Mouse (Mus musculus): Measurements from ENCODE around the gene Igsf21. TPM values are rescaled to one million over a fixed set of nuclear protein-coding genes. Genes with fewer than 3 reads are reported as not detected.

Igsf21 gene
- total RNA-seq, 2 experiments from 2014 or later: 55.4 to 72.1 TPM

DNA sequence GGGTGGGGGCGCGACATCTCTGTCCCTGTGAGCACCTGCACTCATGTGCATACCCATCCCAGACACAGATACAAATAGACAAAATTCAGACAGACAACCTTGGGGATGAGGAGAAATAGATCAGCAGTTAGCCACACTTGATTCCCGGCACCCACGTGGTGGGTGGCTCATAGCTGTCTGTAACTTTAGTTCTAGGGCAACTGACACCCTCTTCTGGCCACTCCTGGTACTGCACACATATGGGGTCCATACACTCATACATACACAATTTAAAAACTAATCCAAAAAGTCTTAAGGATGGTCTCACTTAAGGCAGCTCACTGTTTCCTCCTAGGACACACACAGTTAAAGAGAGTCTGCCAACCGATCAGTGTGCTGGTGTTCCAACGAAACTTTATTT, 178.1 kb downstream of the Igsf21 start:
- no peak for DNase-seq (ENCODE audit: low spot score in 2 of 2)

- no peak for DNase-seq (ENCODE audit: low spot score in 2 of 2)
Observed at GRCm38 (mm10) chr4:140066011-140066410, 180.6 kb downstream of the Igsf21 start.

DNA sequence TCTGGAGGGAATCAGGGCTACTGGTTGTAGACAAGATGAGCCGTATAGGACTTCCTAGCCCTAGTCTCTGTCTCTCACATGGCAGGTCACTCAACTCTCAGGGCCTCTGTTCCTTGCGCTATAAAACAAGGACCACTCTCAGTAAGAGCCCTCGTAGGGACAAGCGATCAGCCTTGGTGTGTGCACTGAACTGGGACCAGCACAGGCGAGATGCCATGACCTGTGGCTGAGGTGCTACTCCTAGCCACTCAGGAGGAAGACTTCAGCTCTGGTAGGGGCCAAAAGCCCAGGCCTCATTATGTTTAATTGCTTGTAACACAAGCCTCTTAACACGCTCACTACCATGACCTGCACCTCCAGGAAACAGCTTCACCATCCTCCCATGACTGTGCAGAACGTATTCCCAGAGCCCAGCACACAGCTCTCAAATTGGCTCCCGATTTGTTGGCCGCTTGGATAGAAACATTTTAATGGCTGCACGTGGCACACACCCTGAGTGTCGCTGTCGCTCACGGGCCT, 183.4 kb downstream of the Igsf21 start:
- DNase-seq (ENCODE audit: low spot score in 2 of 2): no peak

GRCm38 (mm10) chr4:140060251-140060650, 186.3 kb downstream of the Igsf21 start:
- no peak for DNase-seq (ENCODE audit: low spot score in 2 of 2)

DNA sequence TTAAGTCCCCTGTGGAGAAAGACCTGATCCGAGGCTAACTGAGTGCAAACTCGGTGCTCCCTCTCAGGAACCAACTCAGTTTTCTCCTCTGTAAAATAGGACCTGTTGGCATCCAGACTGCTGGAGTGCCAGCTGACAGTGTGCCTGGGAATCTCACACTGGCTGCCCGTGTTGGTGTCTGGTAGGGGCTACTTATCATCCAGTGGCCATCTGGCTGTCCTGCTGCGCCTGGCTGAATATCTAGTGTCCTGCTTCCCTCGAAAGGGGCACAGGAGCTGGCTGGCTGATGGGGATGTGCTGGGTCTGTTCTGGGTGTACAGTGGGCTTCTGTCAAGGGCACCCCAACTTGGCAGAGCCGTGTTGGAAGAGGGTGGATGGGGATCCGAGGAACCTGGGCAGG, 193.5 kb downstream of the Igsf21 start:
- no peak for DNase-seq (ENCODE audit: low spot score in 2 of 2)

- DNase-seq (ENCODE audit: low spot score in 2 of 2): no peak
Observed at GRCm38 (mm10) chr4:140052575-140052974, 194.0 kb downstream of the Igsf21 start.

- DNase-seq (ENCODE audit: low spot score in 2 of 2): no peak
Observed at GRCm38 (mm10) chr4:140047807-140048362, 198.7 kb downstream of the Igsf21 start.

DNA sequence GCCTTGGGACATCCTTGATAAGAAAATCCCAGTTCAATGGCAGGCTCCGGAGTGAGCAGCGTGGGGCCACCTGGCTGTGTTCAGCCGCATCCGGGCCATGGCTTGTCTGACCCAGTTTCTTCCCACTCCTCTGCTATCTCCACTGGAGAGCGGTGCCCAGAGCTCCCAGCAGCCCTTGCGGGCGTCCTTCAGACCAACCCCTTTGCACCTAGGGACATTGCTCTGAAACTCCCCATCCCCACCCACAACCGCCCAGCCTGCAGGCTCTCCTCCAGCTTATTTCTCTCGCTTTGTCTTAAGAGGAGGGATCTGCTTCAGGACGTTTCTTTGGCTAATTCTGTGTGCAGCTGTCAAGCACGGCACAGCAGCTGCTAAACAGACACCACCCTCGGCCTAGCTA, 202.6 kb downstream of the Igsf21 start:
- DNase-seq (ENCODE audit: low spot score in 2 of 2): no peak

DNA sequence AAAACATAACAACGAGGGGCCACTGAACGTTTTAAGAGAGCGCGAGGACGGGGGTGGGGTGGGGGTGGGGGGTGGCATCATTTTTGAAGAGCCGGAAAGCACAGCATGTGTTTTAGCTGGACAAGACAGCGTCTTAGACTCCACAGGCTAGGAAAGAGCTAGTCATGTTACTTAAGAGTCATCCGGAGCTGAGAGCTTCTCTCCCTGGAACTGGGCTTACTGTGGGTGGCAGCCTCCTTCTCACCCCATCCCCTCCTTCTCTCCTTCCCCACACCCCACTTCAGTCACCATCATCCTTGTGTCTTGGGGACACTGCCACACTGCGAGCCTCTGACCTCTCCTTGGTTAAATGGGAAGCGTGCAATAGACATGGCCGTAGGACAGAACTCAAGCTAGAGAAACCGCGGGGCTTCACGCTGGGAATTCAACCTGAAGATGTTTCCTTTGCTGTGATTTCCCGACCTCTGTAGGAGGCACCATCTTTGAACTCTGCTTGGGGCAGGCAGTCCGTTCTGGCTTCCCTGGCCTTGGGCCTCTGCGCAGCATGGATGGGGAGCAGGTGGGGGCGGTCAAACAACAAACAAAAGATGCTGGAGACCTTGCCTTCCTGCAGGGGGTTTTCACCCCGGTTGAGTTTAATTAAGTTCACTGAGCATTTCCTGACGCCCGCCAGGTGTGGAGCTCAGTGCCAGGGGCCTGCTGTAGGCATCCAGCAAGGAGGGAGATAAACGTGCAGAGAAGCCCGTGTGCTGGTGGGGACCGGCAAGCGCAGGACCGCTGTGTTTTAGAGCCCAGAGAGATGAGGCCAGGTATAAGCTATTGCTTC, 207.8 kb downstream of the Igsf21 start:
- no peak for DNase-seq (ENCODE audit: low spot score in 2 of 2)

GRCm38 (mm10) chr4:140037784-140038387, 208.7 kb downstream of the Igsf21 start:
- DNase-seq (ENCODE audit: low spot score in 2 of 2): peak; percentile 45 to 60

- DNase-seq (ENCODE audit: low spot score in 2 of 2): no peak
Observed at GRCm38 (mm10) chr4:140035232-140035631, 211.4 kb downstream of the Igsf21 start.

DNA sequence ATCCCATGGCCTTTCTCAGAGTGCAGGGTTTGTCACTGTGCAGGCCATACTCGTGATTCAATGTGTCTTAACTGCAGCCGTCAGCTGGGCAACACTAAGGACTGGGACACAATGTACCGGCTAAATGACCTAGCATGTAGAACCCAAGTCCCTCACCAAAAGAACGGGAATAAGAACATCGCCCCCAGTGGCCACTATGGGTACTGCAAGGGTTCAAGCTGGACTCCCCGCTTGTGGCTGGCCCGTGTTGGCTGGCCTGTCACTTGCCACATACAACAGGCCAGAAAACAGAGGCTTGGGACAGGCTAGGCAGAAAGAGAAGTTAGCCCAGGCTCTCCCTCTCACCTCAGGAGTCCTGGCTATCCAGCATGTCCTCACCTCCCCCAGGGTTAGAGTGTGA, 213.2 kb downstream of the Igsf21 start:
- DNase-seq (ENCODE audit: low spot score in 2 of 2): peak in 1 of 2 experiments; percentile 71

DNA sequence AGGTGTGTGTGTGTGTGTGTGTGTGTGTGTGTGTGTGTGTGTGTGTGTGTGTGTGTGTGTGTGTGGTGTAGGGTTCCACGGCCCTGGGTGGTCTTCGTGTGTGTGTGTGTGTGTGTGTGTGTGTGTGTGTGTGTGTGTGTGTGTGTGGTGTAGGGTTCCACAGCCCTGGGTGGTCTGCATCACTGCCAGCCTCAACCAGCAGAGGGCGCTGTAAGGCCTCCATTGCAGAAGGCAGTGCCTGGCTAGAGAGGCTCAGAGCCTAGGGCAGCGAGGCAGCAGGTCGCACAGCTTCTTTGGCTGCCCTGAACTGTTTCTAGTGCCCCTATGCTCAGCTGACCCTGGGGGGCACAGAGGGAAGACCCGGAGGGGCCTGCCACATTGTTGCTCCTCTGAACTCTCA, 216.2 kb downstream of the Igsf21 start:
- DNase-seq (ENCODE audit: low spot score in 2 of 2): peak; percentile 53 to 68

- DNase-seq (ENCODE audit: low spot score in 2 of 2): no peak
Observed at GRCm38 (mm10) chr4:140030040-140030386, 216.6 kb downstream of the Igsf21 start.

DNA sequence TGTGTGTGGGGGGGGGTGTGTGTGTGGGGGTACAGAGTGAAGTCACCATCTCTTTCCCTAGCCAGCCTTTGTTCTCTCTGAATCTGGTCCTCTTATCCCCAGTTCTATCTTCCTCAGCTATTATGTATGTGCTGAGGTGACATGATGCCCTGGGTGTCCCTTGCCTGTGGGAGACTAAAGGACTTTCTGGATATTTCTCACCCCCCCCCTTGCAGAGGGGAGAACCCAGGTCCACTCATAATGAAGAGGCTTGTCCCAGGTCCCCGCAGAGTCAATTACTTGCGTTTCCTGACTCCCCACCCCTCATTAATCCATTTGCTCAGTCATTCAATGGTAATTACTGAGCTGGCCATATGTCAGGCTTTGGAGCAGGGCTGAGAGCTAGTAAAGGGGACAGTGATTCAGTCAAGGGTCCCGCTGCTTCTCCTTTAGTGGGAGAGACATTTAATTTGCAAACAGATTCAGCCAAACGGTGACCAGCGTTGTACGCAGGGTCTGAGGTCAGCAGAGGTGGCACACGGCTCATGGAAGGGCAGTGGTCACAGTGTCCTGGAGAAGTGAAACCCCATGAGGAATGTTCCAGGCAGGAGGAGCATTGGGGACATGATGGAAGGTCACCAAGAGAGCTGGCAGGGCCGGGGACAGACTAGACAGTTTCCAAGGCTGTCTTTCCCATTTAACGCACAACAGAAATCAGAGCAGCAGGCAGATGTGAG, 217.1 kb downstream of the Igsf21 start:
- no peak for DNase-seq (ENCODE audit: low spot score in 2 of 2)

DNA sequence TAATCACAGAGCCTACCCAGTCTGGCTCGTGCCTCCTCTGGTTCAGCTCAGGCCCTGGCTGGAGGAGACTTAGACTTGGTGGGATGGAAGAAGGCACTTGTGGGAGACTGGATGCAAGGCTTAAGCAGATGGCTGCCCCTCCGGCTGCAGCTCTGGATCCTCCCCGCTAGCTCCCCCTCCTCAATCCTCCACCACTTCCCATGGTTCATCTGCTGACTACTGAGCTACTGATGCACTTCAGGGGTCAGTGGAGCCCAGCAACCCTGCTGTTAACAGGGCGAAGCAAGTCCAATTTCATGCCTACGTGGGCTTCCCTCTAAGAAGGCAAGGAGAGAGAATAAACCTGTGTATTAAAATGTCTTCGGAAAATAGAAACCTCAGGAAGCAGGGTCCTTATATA, 222.8 kb downstream of the Igsf21 start:
- no peak for DNase-seq (ENCODE audit: low spot score in 2 of 2)

GRCm38 (mm10) chr4:140015916-140016315, 230.7 kb downstream of the Igsf21 start:
- no peak for DNase-seq (ENCODE audit: low spot score in 2 of 2)

DNA sequence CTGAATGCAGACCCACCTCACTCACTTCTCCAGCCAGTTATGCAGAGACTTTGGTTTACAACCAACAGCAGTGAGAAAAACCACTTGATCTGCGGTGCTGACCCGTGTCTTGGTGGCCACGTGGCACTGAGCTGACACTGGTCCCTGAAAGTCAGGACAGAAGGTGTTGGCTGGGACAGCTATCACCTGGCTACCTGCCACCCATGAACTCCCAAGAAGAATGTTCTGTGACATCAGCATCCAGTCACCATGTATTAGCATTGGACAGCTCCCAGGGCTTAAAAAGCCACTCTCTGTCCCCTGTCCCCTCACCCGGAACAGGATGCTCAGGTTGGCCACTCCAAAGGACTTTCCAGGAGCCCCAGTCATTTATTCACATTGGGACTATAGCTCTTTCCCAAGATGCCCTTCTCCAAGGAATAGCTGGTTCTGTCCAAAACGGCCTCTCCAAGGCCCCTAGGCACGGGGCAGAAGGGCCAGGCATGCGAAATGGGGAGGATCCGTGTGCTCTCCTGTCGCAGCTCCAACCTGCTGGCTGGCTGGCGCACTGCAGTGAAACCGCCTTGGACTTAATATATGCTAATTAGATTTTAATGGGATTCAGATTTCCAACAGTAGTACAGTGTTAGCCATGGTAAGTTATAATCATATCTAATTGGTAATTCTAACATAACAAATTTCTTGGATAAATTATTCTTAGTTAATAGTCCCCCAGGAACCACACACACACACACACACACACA, 235.7 kb downstream of the Igsf21 start:
- DNase-seq (ENCODE audit: low spot score in 2 of 2): no peak

DNA sequence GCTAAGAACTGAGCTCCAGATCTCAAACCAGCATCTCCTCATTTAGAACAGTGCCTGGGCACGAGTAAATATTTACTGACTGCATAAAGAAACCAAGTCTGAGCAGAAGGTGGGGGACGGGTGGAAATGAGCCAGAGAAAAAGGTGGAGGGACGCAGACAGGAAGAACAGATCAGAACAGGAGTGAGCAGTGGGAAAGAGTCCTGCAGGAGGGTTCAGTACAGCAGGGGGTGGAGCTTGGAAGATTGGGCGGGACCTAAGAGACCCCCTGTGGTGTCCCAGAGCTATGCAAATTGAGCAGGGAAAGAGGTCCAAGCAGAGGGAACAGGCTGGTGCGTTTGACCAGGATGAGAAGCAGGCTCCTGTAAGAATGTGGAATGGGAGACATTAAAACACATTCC, 241.7 kb downstream of the Igsf21 start:
- no peak for DNase-seq (ENCODE audit: low spot score in 2 of 2)

- DNase-seq (ENCODE audit: low spot score in 2 of 2): peak; percentile 52 to 57
Observed at GRCm38 (mm10) chr4:140004170-140004569, 242.4 kb downstream of the Igsf21 start.

DNA sequence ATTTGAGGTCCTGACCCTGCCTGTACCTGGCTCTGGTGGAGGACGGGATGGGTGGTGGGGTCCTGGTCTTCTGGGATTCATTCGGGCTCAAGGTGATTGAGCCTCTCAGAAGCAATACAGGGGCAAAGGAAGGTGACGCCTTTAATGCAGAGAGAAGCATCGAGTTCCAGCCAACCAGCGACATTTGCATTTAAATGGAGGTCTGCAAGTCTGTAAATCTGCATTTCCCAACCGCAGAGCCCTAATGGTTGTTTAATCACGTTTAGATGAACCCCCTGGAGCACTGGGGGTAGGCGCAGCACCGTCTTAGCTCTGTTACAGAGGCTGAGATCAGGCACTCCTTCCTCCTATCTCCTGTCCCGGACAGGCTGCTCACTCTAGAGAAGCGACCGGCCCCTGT, 244.5 kb downstream of the Igsf21 start:
- no peak for DNase-seq (ENCODE audit: low spot score in 2 of 2)

Measured in left cerebral cortex, adult 18-20 months (tissue).